Mouse (Mus musculus) CH12.LX (cell line): ENCODE measurements around the gene Cacna1a. TPM values are rescaled to one million over a fixed set of nuclear protein-coding genes. Genes with fewer than 3 reads are reported as not detected.

Experiments
- DNase-seq: peaks from one replicate; pipeline ENCODE4 v3.0.0-alpha.2; 2013; ENCODE audit errors: extremely low read depth
- H3K27ac ChIP-seq: 2 replicates; pipeline ENCODE4 v1.5.1; 2012; ENCODE audit warnings: low read depth, mild to moderate bottlenecking, control low read depth, moderate library complexity; ENCODE audit not compliant: insufficient read depth
- H3K27me3 ChIP-seq: replicated peaks from 2 replicates; pipeline ENCODE3; 2012; ENCODE audit warnings: inconsistent platforms
- H3K36me3 ChIP-seq, 2 experiments: replicated peaks in 1 of 2; 2 replicates each; pipeline versions ENCODE3 to v1.6.1; 2012; ENCODE audit warnings: inconsistent platforms in 1 of 2, low read length in 1 of 2, mild to moderate bottlenecking in 1 of 2, mixed read lengths in 1 of 2, moderate library complexity in 1 of 2; ENCODE audit not compliant: control insufficient read depth in 1 of 2, insufficient read depth in 1 of 2
- H3K4me1 ChIP-seq, 2 experiments: 2 replicates each; pipeline ENCODE4 v1.6.1; 2012; ENCODE audit warnings: inconsistent platforms in 1 of 2, moderate library complexity in 1 of 2; ENCODE audit not compliant: insufficient read depth in 2 of 2, control insufficient read depth in 1 of 2
- H3K4me2 ChIP-seq: 2 replicates; pipeline ENCODE4 v1.6.1; 2012; ENCODE audit warnings: low read depth, mild to moderate bottlenecking, control low read depth; ENCODE audit not compliant: poor library complexity, insufficient read depth, severe bottlenecking
- H3K4me3 ChIP-seq, 3 experiments: fragments of 150-350 bp in 1 of 3; sonication (generic) in 1 of 3; replicated peaks in 1 of 3; 2 replicates each; pipeline versions ENCODE3 to v1.5.1; 2011 to 2012; ENCODE audit warnings: low read depth in 2 of 3, low read length in 2 of 3, mild to moderate bottlenecking in 2 of 3, moderate library complexity in 2 of 3, control low read depth in 1 of 3, improper control_type of control experiment in 1 of 3, inconsistent platforms in 1 of 3, mixed read lengths in 1 of 3; ENCODE audit not compliant: poor library complexity in 1 of 3
- H3K79me2 ChIP-seq: replicated peaks from 2 replicates; pipeline ENCODE4 v1.6.1; 2012; ENCODE audit warnings: mild to moderate bottlenecking, moderate library complexity; ENCODE audit not compliant: control insufficient read depth, poor library complexity, insufficient read depth, severe bottlenecking; ENCODE audit errors: extremely low read depth
- H3K9ac ChIP-seq: 2 replicates; pipeline ENCODE4 v1.6.1; 2012; ENCODE audit warnings: low read depth, mild to moderate bottlenecking, control low read depth, moderate library complexity; ENCODE audit not compliant: insufficient read depth
- H3K9me3 ChIP-seq: replicated peaks from 2 replicates; pipeline ENCODE3; 2012; ENCODE audit warnings: low read length, inconsistent platforms, mixed read lengths
- BHLHE40 ChIP-seq: IDR thresholded peaks from 2 replicates; pipeline ENCODE4 v1.6.1; 2011; ENCODE audit warnings: mild to moderate bottlenecking, low read depth, low read length, improper control_type of control experiment
- CHD2 ChIP-seq: IDR thresholded peaks from 2 replicates; pipeline ENCODE4 v1.6.1; 2011; ENCODE audit warnings: low read length, improper control_type of control experiment
- CTCF ChIP-seq, 2 experiments: IDR thresholded peaks in 1 of 2; conservative IDR thresholded peaks in 1 of 2; 2 replicates each; pipeline ENCODE4 v1.5.1; 2011 to 2012; ENCODE audit warnings: low read depth in 2 of 2, low read length in 2 of 2, improper control_type of control experiment in 1 of 2, inconsistent platforms in 1 of 2, mild to moderate bottlenecking in 1 of 2, moderate library complexity in 1 of 2
- ETS1 ChIP-seq: conservative IDR thresholded peaks from 2 replicates; pipeline ENCODE4 v1.6.1; 2012; ENCODE audit warnings: low read depth, mild to moderate bottlenecking, inconsistent platforms, low read length, improper control_type of control experiment, moderate library complexity
- HCFC1 ChIP-seq: IDR thresholded peaks from 2 replicates; pipeline ENCODE4 v1.6.1; 2012; ENCODE audit warnings: low read depth, mild to moderate bottlenecking, inconsistent platforms, low read length, improper control_type of control experiment
- MAZ ChIP-seq: IDR thresholded peaks from 2 replicates; pipeline ENCODE4 v1.6.1; 2012; ENCODE audit warnings: low read depth, mild to moderate bottlenecking, inconsistent platforms, low read length, improper control_type of control experiment, moderate library complexity
- MEF2A ChIP-seq: IDR thresholded peaks from 2 replicates; pipeline ENCODE4 v1.6.1; 2014; ENCODE audit warnings: low read depth, mild to moderate bottlenecking, inconsistent platforms, low read length, improper control_type of control experiment, borderline replicate concordance
- MXI1 ChIP-seq: IDR thresholded peaks from 2 replicates; pipeline ENCODE4 v1.6.1; 2011; ENCODE audit warnings: mild to moderate bottlenecking, low read depth, low read length, improper control_type of control experiment
- SIN3A ChIP-seq: IDR thresholded peaks from 2 replicates; pipeline ENCODE4 v1.6.1; 2012; ENCODE audit warnings: low read length, improper control_type of control experiment, inconsistent platforms
- TBP ChIP-seq: conservative IDR thresholded peaks from 2 replicates; pipeline ENCODE4 v1.6.1; 2011; ENCODE audit warnings: low read depth, low read length, improper control_type of control experiment
- UBTF ChIP-seq: IDR thresholded peaks from 2 replicates; pipeline ENCODE4 v1.6.1; 2012; ENCODE audit warnings: low read depth, mild to moderate bottlenecking, inconsistent platforms, low read length, improper control_type of control experiment, moderate library complexity
- USF1 ChIP-seq: IDR thresholded peaks from 2 replicates; pipeline ENCODE4 v1.6.1; 2014; ENCODE audit warnings: low read depth, mild to moderate bottlenecking, inconsistent platforms, low read length, improper control_type of control experiment
- USF2 ChIP-seq: conservative IDR thresholded peaks from 2 replicates; pipeline ENCODE4 v1.6.1; 2011; ENCODE audit warnings: low read depth, low read length, improper control_type of control experiment
- dilution Hi-C: fragments of 300-500 bp; cut with MboI; formaldehyde crosslinking; loops from 2 replicates; pipeline ENCODE4 v1.14.3; 2020; ENCODE audit warnings: low sequenced_read_pairs; ENCODE audit not compliant: extremely low pct_unique_long_range_greater_than_20kb, extremely low pct_ligation_motif_present
- in situ Hi-C: fragments of 300-500 bp; cut with MboI; formaldehyde crosslinking; loops from 3 replicates; pipeline ENCODE4 v1.14.3; 2019; ENCODE audit warnings: low sequenced_read_pairs, low pct_ligation_motif_present, low pct_unique_long_range_greater_than_20kb, mixed read lengths
- polyA plus RNA-seq: library from polyadenylated mRNA; unstranded; fragments of >175 nt; gene quantifications from 2 replicates; pipeline ENCODE4 v1.2.1, GENCODE M21; 2012; ENCODE audit warnings: low read depth; ENCODE audit not compliant: insufficient read length
- total RNA-seq, 2 experiments: library from RNA; depleted of rRNA; stranded (reverse); fragments of 300-350 nt in 1 of 2; fragments of >200 nt in 1 of 2; gene quantifications; 2 replicates each; pipeline ENCODE4 v1.2.3; 2012 to 2014

Cacna1a gene
- total and polyA plus RNA-seq, 3 experiments, result 2.6 to 9.4 (median 6.9) TPM

DNA sequence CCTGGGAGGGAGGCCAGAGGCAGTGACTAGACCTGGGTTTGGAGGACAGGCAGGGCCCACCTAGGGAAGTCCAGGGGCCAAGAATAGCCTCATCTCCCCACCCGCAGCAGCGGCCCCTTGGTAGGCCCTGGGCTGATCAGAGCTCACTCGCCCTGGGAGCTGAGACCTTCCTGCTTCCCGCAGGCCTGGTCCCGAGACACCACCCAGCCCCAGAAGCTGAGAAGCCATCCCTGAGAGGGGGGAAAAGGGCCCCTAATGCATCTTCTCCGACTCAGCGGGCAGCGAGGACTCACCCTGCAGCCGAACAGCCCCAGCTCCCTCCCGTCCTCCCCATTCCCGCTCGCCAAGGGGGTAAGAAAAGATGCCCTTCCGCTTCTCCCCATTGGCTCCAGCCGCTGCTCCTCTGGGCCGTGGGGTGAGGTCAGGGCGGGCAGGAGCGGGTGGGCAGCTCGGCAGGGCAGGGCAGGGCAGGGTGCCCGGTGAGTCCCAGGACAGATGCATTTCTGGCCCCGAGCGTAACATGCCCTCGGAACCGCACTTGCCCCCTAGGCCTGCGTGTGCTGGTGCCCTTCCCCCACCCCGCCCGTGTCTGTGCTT, 212.2 kb downstream of the Cacna1a start:
- H3K27me3 ChIP-seq, result peaks cover 44% of the 10 kb centered on the region

DNA sequence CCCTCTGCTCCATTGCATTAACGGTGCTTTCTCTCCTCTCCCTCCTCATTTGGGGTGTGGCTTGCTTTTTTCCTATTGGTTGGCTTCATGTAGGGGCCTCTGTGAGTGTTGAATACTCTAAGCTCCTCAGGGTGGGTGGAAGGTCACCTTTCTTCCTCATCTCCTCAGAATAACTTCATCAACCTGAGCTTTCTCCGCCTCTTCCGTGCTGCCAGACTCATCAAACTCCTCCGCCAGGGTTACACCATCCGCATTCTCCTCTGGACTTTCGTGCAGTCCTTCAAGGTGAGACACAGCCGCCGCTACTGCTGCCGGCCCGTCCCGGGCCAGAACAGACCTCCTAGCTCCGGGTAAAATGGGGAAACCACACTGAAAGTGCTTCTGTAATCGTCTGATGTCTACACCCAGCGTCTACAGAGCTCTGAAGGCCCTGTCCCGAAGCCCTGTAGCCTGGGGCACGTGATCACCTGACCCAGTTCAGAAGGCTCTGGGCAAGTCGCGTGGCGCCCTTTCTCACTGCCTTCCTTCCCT, 213.0 kb downstream of the Cacna1a start:
- H3K27me3 ChIP-seq, result peaks cover 47% of the 10 kb centered on the region
- peak overlapping the region; percentile 66 for H3K9ac ChIP-seq
- H3K4me1 ChIP-seq, result peaks cover 0 to 10% of the 10 kb centered on the region in 2 experiments; a peak in 2 of 4 replicates
- H3K4me2 ChIP-seq, result peak overlapping the region; percentile 56
- dilution Hi-C loops, result no loop called here
- peak overlapping the region; percentile 56 to 97 (median 61) for H3K4me3 ChIP-seq
- peaks cover 0 to 33% of the 10 kb centered on the region in 2 experiments for H3K36me3 ChIP-seq
- DNase-seq, result peak; percentile 37
- no peak; the same call in 1 of the 2 replicates for TF ChIP-seq MXI1
- no peak for TF ChIP-seq UBTF
- TF ChIP-seq MEF2A, result no peak
- TF ChIP-seq SIN3A, result peak; percentile 28; the same call in 1 of the 2 replicates
- peak; percentile 62 for TF ChIP-seq USF1
- no peak for TF ChIP-seq ETS1
- no peak for TF ChIP-seq MAZ
- no peak for TF ChIP-seq CTCF (conservative IDR thresholded peaks at IDR 0.05 in 1 of 2, IDR thresholded peaks at IDR 0.05 in 1 of 2; ENCODE audit: low read depth in 2 of 2, low read length in 2 of 2)
- TF ChIP-seq USF2, result peak; percentile 35; the same call in 1 of the 2 replicates
- peak; percentile 83 for TF ChIP-seq BHLHE40
- TF ChIP-seq, all 38 proteins: peak for 4
- in situ Hi-C loops, result no loop called here
- Histone ChIP-seq H3K9me3 (peaks cover 7% of the 10 kb centered on the region), H3K79me2 (no peaks in the 10 kb centered on the region), H3K27ac (peak overlapping the region; percentile 70)

More for the DNA sequence above, 212.2 kb downstream of the Cacna1a start:
- H3K9ac ChIP-seq, result no peak overlapping the region
- no peak for TF ChIP-seq HCFC1
- TF ChIP-seq CHD2, result no peak
- no peak for TF ChIP-seq USF1
- TF ChIP-seq SIN3A, result no peak
- no peak for TF ChIP-seq TBP
- DNase-seq, result no peak
- dilution Hi-C loops, result no loop called here
- H3K4me3 ChIP-seq, result peak overlapping the region in 1 of 3 experiments; percentile 61
- peaks cover 0 to 10% of the 10 kb centered on the region in 2 experiments; a peak in 2 of 4 replicates for H3K4me1 ChIP-seq
- H3K79me2 ChIP-seq, result no peaks in the 10 kb centered on the region
- H3K9me3 ChIP-seq, result peaks cover 9% of the 10 kb centered on the region
- in situ Hi-C loops, result no loop called here
- H3K27ac ChIP-seq, result no peak overlapping the region
- H3K36me3 ChIP-seq, result peaks cover 0 to 33% of the 10 kb centered on the region in 2 experiments
- H3K4me2 ChIP-seq, result 0 out of 2 replicates have a peak overlapping the region, but pooled peaks have one; percentile 56
